Mouse (Mus musculus) liver (tissue): ENCODE measurements around the gene Clptm1l.

Experiments
- DNase-seq: peaks from one replicate; pipeline ENCODE4 v3.0.0-alpha.2; 2020; ENCODE audit warnings: mixed read lengths

Gene Clptm1l

DNA sequence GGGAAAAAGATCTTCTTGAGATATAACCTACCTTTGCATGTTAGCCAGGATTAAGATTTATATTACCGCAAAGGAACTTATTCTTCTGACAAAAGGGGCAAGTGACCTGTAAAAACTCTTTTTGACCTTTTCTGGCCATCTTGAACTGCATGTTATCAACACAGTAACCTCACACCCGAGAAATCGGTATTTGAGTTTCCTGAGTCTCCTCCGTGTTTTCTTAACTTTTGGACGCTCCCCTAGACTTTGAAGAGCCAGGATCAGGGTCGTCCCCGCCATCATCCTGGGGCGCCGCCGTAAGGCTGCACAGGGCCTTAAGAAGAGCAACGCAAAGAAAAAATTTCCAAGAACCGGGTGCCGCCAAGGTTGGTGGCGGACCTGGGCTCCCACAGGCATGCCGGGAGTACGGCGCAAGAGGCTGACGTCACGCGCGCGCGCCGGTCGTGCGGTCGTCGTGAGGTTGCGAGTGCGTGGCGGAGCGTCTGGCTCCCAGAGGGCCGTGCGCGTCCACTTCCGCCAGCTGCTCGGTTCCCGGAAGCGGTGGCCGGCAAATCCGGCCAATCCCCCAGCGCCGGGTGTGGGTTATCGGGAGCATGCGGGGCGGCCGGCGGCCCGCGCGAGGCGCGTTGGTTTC, at the start of gene Clptm1l:
TSS of gene Clptm1l (plus strand) at position 485 of the 634 bp plus-strand sequence.
- DNase-seq: peak; percentile 95

GRCm38 (mm10) chr13:73564201-73564600, 39.6 kb upstream of the Clptm1l start:
- DNase-seq: no peak

GRCm38 (mm10) chr13:73575051-73575450, 28.8 kb upstream of the Clptm1l start:
- DNase-seq: no peak

GRCm38 (mm10) chr13:73577277-73577676, 26.5 kb upstream of the Clptm1l start:
- DNase-seq: no peak

DNA sequence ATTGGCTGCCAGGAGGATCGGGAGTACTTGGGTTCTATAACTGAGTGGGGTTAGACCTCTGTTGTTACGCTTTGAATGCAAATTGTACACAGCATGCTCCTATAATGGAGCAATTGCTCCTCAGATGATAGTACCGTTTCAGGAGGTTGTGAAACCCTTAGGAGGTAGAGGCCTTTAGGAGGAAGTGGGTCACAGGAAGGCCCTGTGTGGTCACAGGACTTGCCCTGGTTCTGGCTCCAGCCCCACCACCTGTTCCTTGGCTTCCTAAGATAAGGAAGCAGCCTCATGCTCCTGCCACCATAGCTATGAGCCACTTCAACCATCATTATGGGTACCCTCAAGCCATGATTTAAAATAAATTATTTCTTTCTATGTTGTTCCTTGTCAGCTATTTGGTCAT, 12.3 kb upstream of the Clptm1l start:
- DNase-seq: no peak

DNA sequence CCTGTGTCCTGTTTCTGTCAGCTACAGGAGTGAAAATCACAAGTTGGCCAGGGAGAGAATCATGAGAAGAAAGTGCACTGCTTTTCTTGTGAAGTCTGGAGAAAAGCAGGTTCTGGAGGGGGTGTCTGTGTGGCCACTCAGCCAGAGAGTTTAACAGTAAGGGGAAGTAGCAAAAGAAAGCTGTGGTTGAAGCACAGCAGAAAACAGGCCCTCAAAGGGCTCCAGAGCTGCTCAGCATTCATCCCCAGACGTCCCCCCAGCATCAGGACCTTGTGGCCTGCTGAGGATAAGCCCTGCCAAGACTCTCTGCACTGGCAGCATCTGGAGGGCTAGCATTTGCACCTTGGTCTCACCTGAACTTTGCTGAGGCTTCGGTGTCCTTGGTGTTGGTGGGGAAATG, 11.3 kb upstream of the Clptm1l start:
- DNase-seq: no peak

DNA sequence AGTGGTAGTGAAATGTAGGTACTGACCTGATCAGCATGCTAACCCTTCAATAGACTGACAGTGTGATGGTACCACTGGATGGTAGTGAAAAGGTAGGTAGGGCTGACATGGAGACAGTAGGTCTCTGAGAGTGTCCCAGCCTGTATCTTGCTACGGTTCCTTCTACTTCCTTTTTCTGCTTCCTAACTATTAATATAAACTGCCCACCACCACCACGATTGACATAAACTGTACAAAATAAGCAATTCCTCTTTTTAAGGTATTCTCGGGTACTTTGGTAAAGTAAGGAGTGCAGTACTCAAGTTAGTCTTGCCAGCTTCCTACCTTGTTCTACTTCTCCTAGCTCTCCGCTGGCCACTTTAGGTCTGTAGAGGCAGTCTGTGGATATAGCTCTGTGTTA, 7.5 kb upstream of the Clptm1l start:
- no peak for DNase-seq

DNA sequence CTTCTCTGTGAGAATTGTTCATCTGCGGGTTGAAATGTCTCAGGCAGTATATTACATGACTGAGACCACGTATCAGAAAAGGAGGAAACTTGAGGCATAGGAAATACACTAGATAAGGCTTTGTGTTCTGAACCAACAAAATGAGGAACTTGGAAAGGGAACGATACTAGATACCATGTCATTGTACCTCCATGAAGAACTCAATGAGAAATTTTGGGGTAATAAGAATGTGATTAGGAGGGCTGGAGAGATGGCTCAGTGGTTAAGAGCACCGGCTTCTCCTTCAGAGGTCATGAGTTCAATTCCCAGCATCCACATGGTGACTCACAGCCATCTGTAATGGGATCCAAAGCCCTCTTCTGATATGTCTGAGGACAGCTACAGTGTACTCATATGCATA, 3.6 kb upstream of the Clptm1l start:
- DNase-seq: no peak

DNA sequence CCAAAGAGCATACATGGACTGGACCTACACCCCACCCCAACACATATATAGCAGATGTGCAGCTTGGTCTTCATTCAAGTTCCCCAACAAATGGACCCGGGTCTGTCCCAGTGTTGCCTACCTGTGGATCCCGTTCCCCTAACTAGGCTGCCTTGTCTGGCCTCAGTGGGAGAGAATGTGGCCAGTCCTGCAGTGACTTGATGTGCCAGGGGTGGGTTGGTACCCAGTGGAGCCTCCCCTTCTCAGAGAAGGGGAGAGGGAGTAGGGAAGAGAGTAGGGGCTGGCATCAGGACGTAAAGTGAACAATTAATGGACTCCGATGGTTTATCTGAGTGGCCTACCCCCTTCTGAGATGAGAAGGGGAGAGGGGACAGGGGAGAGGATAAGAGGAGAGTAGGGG, 760 bp upstream of the Clptm1l start:
- no peak for DNase-seq

DNA sequence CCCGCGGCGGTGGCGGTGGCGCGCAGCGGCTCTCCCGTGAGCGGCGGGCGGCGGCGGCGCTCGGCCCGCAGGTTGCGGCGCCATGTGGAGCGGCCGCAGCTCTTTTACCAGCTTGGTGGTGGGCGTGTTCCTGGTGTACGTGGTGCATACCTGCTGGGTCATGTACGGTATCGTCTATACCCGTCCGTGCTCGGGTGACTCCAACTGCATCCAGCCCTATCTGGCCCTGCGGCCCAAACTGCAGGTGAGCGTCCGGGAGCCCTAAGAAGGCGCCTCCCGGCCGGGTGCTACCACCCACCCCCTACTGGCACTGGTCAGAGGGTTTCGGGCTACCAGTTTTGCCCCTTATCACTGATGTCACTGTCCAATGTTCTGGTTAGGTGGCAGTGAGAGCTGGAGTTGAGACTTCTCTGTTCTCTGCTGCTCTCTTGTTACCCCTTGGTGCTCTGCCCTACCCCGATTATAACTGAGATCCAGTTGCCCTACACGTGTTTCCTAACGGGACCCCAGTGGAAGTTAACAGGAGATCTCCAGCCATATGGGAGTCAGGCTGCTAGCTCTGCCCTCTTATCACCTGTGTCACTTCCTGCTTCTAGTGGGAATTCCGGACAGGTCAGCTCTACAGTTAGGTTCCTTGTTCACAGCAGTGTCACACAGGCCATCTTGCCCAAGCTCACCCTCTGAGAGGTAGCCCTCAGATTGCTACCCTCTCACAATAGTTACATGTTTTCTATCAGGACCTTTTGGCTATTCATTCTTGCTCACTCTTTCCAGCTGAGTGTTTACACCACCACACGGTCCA, 551 bp downstream of the Clptm1l start:
- no peak for DNase-seq

DNA sequence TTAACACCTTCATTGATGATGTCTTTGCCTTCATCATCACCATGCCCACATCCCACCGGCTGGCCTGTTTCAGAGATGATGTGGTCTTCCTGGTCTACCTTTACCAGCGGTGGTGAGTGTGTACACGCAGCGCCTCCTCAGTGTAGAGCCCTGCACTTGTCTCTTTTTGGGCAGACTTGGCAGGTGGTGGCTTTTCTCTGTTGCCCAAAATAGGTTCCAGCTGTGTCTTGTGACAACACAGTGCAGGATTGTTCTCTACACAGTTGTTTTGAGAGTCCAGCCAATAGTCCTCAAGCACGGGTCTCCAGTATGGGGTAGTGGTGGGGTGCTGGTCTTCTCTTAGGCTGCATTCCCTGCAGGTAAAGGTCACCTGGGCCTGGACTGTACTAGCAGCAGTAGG, 14.6 kb downstream of the Clptm1l start:
- no peak for DNase-seq

- DNase-seq: peak; percentile 13
Observed at GRCm38 (mm10) chr13:73620637-73621036, 16.8 kb downstream of the Clptm1l start.

- no peak for DNase-seq
Observed at GRCm38 (mm10) chr13:73626410-73626744, 22.6 kb downstream of the Clptm1l start.

DNA sequence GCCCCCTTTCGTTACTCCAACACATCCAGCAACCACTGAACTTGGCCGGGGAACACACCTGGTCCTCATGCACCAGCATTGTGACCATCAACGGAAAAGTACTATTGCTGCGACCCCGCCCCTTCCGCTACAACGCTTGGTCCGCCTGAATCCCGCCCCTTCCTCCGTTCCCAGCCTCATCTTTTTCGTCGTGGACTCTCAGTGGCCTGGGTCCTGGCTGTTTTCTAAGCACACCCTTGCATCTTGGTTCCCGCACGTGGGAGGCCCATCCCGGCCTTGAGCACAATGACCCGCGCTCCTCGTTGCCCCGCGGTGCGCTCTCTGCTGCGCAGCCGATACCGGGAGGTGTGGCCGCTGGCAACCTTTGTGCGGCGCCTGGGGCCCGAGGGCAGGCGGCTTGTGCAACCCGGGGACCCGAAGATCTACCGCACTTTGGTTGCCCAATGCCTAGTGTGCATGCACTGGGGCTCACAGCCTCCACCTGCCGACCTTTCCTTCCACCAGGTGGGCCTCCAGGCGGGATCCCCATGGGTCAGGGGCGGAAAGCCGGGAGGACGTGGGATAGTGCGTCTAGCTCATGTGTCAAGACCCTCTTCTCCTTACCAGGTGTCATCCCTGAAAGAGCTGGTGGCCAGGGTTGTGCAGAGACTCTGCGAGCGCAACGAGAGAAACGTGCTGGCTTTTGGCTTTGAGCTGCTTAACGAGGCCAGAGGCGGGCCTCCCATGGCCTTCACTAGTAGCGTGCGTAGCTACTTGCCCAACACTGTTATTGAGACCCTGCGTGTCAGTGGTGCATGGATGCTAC, 23.1 kb downstream of the Clptm1l start, which contains the start of gene Tert:
TSS of gene Tert (plus strand) at position 167 of the 805 bp plus-strand sequence.
- peak; percentile 59 for DNase-seq

DNA sequence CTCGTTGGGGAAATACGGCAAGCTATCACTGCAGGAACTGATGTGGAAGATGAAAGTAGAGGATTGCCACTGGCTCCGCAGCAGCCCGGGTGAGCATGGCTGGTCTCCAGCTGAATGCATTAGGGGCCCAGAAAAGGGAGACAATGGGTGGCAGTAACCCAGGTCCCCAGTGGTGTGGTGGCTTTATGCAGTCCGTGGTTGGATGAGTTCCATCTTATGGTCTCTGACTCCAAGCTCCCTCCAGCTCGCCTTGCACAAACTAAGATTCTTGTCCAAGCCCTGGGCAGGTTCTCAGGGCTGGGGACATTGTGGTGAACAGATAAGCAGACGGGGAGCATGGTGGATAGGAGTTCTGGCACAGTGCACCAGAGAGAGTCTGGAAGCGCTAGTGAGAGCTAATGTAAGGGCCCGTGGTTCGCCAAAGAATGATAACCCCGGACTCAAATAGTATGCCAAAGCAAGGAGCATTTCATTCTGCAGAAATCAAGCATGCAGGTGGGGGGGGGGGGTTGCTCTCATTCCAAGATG, 24.8 kb downstream of the Clptm1l start:
- no peak for DNase-seq

DNA sequence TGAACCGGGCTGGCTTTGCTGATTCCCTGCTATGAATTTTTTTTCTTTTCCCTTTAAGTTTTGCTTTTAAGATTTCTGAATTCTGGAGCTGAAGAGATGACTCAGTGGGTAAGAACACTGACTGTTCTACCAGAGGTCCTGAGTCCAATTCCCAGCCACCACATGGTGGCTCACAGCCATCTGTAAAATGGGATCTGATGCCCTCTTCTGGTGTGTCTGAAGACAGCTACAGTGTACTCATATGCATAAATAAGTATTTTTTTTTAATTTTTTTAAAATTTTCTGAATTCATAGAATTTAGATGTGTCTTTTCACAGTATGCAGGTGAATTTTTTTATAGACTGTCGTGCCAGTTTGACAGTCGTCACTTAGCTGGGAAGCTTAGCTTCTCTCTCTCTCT, 28.0 kb downstream of the Clptm1l start:
- no peak for DNase-seq

GRCm38 (mm10) chr13:73637826-73638225, 34.0 kb downstream of the Clptm1l start:
- DNase-seq: no peak

GRCm38 (mm10) chr13:73641296-73641695, 37.5 kb downstream of the Clptm1l start:
- DNase-seq: no peak

DNA sequence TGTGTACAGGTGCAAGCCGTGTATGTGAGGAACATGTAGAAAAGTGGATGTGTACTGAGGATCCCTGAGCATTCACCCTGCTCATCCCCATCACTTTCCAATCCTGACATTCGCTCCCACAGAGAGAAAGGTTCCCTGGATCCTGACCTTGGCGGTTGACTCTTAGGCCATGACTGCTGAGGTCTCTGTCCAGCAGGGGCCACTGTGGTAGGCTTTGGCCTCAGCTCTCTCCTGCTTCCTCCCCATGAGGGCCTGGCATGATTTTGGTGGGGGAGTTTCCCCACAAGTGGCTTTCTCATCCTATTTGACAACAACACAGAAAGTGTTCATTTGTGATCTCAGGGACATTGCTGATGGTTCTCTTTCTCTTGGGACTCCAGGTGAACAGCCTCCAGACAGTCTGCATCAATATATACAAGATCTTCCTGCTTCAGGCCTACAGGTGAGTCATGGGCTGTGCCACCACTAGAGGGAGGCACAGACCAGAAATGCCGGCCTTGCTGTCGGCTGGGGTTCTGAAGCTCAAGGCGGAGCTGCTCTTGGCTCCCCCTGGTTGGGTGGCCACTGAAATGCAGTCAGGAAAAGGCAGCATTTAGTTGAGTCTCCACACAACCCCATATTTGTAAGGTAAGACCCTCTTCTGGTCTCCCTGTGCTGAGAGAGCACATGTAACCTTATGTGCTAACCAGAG, 42.7 kb downstream of the Clptm1l start:
- DNase-seq: peak; percentile 53

DNA sequence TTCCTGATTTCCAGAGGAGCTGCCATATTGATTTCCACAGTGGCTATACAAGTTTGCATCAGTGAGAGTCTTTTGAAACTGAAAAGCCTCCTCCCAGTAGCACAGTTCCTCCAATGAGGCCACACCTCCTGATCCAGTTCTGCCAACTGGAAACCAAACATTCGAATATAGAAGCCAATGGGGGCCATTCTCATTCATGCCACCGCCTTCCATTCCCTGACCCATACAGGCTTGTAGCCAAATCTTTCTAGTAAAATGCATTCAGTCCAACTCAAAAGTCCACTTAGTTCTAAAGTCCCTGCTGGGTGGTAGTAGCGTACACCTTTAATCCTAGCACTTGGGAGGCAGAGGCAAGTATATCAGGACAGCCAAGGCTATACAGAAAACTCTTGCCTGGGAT, 49.5 kb downstream of the Clptm1l start:
- no peak for DNase-seq

DNA sequence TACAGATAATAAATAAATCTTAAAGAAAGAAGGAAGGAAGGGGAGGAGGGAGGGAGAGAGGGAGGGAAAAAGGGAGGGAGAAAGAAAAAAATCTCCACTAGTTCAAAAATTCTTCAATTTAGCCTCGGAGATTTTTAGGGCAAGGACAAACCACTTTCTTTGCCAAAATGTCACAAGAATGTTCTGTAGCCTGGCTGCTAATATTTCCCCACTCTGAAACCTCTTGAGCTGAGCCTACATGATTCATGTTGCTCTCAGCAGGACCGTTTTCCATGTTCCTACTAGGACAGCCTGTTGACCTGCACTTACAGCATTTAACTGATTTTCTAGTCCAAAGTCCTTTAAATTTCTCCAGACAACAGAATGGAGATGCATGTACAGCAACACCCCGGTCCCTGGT, 51.2 kb downstream of the Clptm1l start:
- no peak for DNase-seq

DNA sequence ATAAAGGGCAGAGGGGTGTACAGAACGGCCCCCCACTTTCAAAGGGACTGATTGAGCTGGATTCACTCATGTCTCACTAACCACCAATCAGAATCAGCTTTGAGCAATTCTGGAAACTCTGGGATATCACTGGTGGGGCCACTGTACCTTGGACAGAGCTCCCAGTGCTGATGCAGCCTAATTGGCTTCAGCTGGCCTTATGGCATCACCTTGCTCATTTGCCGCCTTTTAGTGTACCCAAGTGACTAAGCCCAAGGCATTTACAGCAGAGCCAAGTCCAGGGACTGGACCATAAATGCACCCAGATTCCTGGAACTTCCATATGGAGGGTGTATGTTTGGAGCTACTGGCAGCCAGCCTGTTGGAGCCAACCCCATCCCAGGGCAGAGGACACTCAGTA, 55.1 kb downstream of the Clptm1l start:
- no peak for DNase-seq

DNA sequence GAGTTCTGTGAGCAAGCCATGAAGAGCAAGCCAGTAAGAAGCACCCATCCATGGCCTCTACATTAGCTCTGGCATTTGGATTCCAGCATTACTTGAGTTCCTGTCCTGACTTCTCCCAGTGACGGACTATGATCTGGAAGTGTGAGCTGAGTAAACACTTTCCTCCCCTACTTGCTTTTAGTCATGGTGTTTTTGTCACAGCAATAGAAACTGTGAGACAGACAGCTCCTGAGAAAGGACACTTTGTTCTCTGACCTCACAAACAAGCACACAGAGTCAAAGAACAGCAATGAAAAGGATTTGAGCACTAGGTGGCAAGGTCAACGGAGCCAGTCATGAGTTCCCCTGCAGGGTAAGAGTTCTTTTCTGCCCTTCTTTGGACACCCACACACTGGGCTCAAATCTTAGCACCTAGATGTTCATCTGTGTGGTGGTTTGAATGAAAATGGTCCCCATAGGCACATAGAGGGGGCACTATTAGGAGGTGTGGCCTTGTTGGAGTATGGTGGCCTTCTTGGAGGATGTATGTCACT, 56.4 kb downstream of the Clptm1l start:
- no peak for DNase-seq
